Comparison of ENCODE assay signal across 35 mouse cellular contexts in the genomic region with DNA sequence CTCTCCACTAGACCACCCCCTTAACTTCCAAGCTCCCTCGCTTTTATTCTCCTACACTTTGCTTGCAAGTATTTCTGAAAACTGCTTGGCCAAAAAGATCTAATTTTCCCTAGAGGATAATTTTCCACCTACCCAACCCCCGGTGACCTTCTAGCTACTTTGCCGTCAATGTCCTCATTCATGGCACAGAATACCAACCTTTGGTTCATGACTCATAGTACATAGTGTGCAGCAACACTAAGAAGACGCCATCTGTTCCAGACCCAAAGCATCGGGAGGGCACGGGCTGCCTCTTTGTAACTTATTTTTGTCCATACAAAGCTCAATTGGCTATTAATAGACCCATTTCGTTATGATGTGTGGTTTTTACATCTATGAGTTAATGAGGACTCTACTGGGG. TPM values are rescaled to one million over a fixed set of nuclear protein-coding genes. Genes with fewer than 3 reads are reported as not detected.
"Had no signal": no experiment of that assay in that cellular context is flagged by ENCODE, and none has a peak within 500 bp of the region (broad histone marks: within the 10 kb centered on the region; RNA-seq: fewer than 3 reads in every experiment).

No protein-coding gene starts in this region.

- H3K27me3 ChIP-seq: limb, embryonic 12.5 days; limb, embryonic 13.5 days; limb, embryonic 15.5 days; liver, embryonic 12.5 days; liver, embryonic 13.5 days; liver, embryonic 15.5 days; lung, embryonic 15.5 days; midbrain, embryonic 12.5 days; midbrain, embryonic 13.5 days; midbrain, embryonic 15.5 days; neural tube, embryonic 12.5 days had no signal

- H3K9ac ChIP-seq: limb, embryonic 12.5 days; limb, embryonic 13.5 days; limb, embryonic 15.5 days; liver, embryonic 12.5 days; liver, embryonic 13.5 days; liver, embryonic 14.5 days; liver, embryonic 15.5 days; liver, postnatal 0 days; lung, embryonic 14.5 days; lung, embryonic 15.5 days; midbrain, embryonic 12.5 days; midbrain, embryonic 13.5 days; midbrain, embryonic 15.5 days; neural tube, embryonic 12.5 days had no signal

- H3K9me3 ChIP-seq: limb, embryonic 10.5 days; limb, embryonic 12.5 days; limb, embryonic 13.5 days; limb, embryonic 15.5 days; liver, embryonic 12.5 days; liver, embryonic 13.5 days; liver, embryonic 15.5 days; lung, embryonic 15.5 days; midbrain, embryonic 10.5 days; midbrain, embryonic 12.5 days; midbrain, embryonic 13.5 days; midbrain, embryonic 15.5 days; neural tube, embryonic 12.5 days had no signal

- H3K36me3 ChIP-seq: limb, embryonic 10.5 days; limb, embryonic 12.5 days; limb, embryonic 13.5 days; limb, embryonic 15.5 days; liver, embryonic 12.5 days; liver, embryonic 13.5 days; liver, embryonic 15.5 days; lung, embryonic 15.5 days; midbrain, embryonic 10.5 days; midbrain, embryonic 12.5 days; midbrain, embryonic 13.5 days; midbrain, embryonic 15.5 days; neural tube, embryonic 12.5 days had no signal

- DNase-seq: left cerebral cortex, postnatal 4 days; liver; liver, embryonic 13.5 days; liver, postnatal 0 days; lung, adult 18-20 months; lung, adult 2 months; lung, embryonic 14.5 days; lung, postnatal 10 days; lung, postnatal 14 days; lung, postnatal 36 days; lung, postnatal 4 days; midbrain, embryonic 14.5 days had no signal

- H3K4me3 ChIP-seq: limb, embryonic 10.5 days; limb, embryonic 12.5 days; limb, embryonic 13.5 days; limb, embryonic 15.5 days; liver, embryonic 12.5 days; liver, embryonic 13.5 days; liver, embryonic 15.5 days; lung, embryonic 15.5 days; megakaryocyte, embryonic 14.5 days; midbrain, embryonic 10.5 days; midbrain, embryonic 12.5 days; midbrain, embryonic 13.5 days; midbrain, embryonic 15.5 days; neural tube, embryonic 12.5 days had no signal

- H3K27ac ChIP-seq: limb, embryonic 10.5 days; limb, embryonic 12.5 days; limb, embryonic 13.5 days; limb, embryonic 15.5 days; liver, embryonic 12.5 days; liver, embryonic 13.5 days; liver, embryonic 14.5 days; liver, embryonic 15.5 days; lung, embryonic 15.5 days; macrophage; midbrain, embryonic 10.5 days; midbrain, embryonic 12.5 days; midbrain, embryonic 13.5 days; midbrain, embryonic 15.5 days; neural tube, embryonic 12.5 days had no signal

- H3K4me2 ChIP-seq: limb, embryonic 12.5 days; limb, embryonic 13.5 days; limb, embryonic 15.5 days; liver, embryonic 11.5 days; liver, embryonic 12.5 days; liver, embryonic 13.5 days; liver, embryonic 15.5 days; lung, embryonic 14.5 days; lung, embryonic 15.5 days; midbrain, embryonic 11.5 days; midbrain, embryonic 12.5 days; midbrain, embryonic 13.5 days; midbrain, embryonic 15.5 days; neural tube, embryonic 12.5 days had no signal

- H3K4me1 ChIP-seq: liver, embryonic 12.5 days; liver, embryonic 13.5 days; liver, embryonic 15.5 days; lung, embryonic 15.5 days; megakaryocyte, embryonic 14.5 days; midbrain, embryonic 10.5 days; midbrain, embryonic 12.5 days; midbrain, embryonic 13.5 days; midbrain, embryonic 15.5 days; neural tube, embryonic 12.5 days had no signal

- ATAC-seq: liver, embryonic 12.5 days; liver, postnatal 0 days; lung, postnatal 0 days; midbrain, embryonic 13.5 days; midbrain, embryonic 15.5 days; midbrain, embryonic 16.5 days had no signal

RNA-seq across cellular contexts. Expression of a gene that starts 55.8 kb away (rescaled TPM):
- total RNA-seq: liver, adult 2 months; megakaryocyte, adult 5-6 weeks; megakaryocyte-erythroid progenitor cell, adult 5-6 weeks; monocyte, adult 5-6 weeks had no signal
- polyA plus RNA-seq: liver, adult 2 months; macrophage had no signal
